Mouse (Mus musculus): ENCODE data around the gene Vmn2r82.
"Not testable (repeated sequence)": the region's sequence is repeated elsewhere in the genome, so short reads cannot be mapped to it uniquely, and the experiment has no call there.

Vmn2r82 gene

DNA sequence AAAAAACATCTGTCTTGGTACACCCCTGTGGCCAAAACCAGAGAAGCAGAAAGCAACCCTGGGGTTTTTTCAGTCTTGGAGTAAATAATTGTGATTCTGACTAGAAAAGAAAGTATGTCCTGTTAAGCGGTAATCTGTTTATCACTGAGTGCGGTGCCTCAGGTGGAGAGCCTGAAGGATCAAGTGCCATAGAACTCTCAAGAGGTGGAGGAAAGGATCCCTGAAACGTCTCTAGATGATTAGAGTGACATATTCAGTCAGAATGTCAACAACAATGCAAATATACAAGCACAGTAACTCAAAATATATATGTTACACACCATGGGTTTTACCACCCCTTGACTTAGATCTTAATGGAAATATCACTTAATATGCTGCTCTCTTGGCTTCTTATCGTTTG, at the start of gene Vmn2r82:
Vmn2r82 (plus strand) TSS at position 301 of the 400 bp plus-strand sequence.
- not testable (repeated sequence) for DNase-seq

GRCm38 (mm10) chr10:79322033-79322736, 34.1 kb upstream of the Vmn2r82 start:
- DNase-seq, result not testable (repeated sequence)

DNA sequence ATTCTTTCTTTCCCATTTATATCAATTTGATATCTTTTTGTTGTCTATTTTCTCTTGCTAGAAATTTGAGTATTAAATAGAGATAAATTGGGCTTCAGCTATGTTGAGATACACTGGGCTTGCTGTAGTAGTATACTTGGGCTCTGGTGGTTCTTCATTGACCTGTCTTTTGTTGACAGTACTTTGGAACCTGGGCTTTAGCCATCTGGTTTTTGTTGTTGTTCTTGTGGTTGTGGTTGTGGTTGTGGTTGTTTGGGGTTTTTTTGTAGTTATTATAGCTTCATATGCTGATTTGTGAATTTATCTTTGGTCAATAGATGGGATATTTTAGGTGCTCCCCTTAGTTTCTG, 33.6 kb upstream of the Vmn2r82 start:
- no peak for DNase-seq

DNA sequence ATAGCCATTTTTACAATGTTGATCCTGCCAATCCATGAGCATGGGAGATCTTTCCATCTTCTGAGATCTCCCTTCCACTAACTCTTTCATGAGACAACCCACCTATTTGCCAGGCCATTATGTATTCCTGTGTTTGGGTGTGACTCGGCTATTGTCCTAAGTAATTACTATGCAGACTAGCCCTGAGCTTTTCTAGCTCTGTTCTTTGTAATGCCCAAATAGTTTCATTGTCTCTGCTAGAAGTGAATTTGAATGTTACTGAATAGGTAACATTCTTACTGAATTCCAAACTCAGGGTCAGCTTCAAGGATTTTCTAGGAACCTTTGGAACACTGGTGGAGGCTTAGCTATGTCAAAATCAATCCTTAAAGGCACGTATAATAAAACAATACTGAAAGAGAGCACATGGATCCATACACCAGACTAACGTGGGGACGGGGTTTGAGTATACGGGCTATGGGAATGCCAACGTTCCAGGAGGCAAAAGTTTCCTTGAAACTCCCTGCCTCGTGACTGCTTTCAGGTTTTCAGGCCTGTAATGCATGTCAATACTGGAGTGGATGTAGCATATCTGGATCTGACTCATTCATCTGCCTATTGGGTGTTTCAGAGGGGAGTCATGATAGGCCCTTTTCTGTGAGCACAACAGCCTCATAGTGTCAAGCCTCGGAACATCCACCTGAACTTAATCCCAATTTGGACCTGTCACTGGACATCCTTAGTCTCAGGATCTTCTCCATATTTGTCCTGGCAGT, 43.8 kb downstream of the Vmn2r82 start:
- DNase-seq, result not testable (repeated sequence)

GRCm38 (mm10) chr10:79417142-79417771, 60.9 kb downstream of the Vmn2r82 start:
- DNase-seq, result no peak

GRCm38 (mm10) chr10:79417772-79418170, 61.5 kb downstream of the Vmn2r82 start:
- DNase-seq, result not testable (repeated sequence)

DNA sequence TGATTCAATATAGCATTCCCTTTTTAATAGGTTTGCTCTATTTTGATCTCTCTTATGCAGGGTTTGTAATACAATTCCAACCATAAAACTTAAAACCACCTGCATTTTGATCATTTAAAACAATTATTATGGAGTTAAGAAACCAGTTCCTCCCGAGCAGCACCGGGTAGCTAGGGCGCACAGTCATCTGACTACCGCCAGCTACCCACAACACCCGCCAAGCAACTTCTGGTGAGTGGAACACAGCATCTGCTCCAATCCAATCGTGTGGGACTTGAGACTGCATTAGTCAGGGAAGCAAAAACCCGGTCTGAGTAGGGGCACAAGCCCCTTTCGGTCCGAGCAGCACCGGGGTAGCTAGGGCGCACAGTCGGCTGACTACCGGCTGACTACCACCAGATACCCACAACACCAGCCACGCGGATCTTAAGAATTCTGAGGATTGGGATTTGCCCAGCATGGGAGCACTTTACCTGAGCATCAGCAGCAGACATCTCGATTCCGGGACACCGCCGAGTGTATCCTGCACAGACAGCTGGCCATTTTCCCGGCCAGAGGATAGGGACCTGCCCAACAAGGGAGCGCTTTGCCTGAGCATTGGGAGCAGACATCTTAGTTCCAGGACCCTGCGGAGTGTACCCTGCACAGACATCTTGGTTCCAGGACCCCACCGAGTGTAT, 79.0 kb downstream of the Vmn2r82 start:
- not testable (repeated sequence) for DNase-seq
